Mouse (Mus musculus): ENCODE data around the gene Ptpn1.

DNA sequence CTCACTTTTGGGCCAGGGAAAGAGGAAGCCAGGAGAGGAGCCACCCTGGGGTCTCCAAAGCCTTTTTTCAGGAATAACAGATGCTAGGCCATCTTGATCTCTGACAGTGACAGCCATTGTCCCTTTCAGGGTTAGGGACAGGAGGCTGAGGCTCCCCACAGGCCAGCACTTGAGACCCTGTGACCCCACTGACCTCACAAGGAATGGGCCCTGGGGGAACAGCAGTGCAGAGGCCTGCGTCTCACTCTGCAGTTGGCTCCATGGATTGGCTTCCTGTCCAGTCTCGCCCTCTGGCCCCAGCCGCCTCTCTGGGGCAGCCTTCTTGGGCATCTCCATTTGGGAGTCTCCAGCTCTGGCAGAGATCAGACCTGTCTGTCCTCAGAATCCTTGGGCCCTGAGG lies 76.3 kb downstream of the Ptpn1 start:
- TF ChIP-seq TAL1 (IDR thresholded peaks at IDR 0.05; ENCODE audit: low read length) (no peak), GATA1 (IDR thresholded peaks at IDR 0.05; ENCODE audit: low read length) (no peak)
